Comparison of ENCODE assay signal across 24 mouse cellular contexts in genomic region chr7:130047293-130048034, GRCm38 (mm10).
DNase-seq lines count a peak whose midpoint lies in the region; ATAC-seq lines count a peak whose summit lies in the region.
"Had no signal": no experiment of that assay in that cellular context is flagged by ENCODE, and none has a peak within 500 bp of the region (broad histone marks: within the 10 kb centered on the region; RNA-seq: fewer than 3 reads in every experiment).

No protein-coding gene starts in this region.

- peaks cover 86% of the 10 kb centered on the region for H3K27me3 ChIP-seq in forebrain, embryonic 10.5 days (ENCODE audit: poor library complexity, severe bottlenecking)
- H3K27me3 ChIP-seq in forebrain, embryonic 13.5 days: peaks cover 20% of the 10 kb centered on the region; the same call in 1 of the 2 replicates
- H3K27me3 ChIP-seq in liver, embryonic 11.5 days (replicated peaks; ENCODE audit: control insufficient read depth, insufficient read depth, low read length): no peaks in the 10 kb centered on the region
- no peaks in the 10 kb centered on the region for H3K27me3 ChIP-seq in limb, embryonic 15.5 days
- H3K27me3 ChIP-seq: hindbrain, embryonic 15.5 days; megakaryocyte, embryonic 14.5 days; Patski had no signal

- H3K9me3 ChIP-seq in forebrain, embryonic 10.5 days: no peaks in the 10 kb centered on the region
- no peaks in the 10 kb centered on the region for H3K9me3 ChIP-seq in forebrain, embryonic 13.5 days (replicated peaks)
- no peaks in the 10 kb centered on the region for H3K9me3 ChIP-seq in liver, embryonic 11.5 days (ENCODE audit: control insufficient read depth, low read length)
- no peaks in the 10 kb centered on the region for H3K9me3 ChIP-seq in limb, embryonic 15.5 days
- H3K9me3 ChIP-seq: hindbrain, embryonic 15.5 days had no signal

- 44% methylated on average over 11 of the region's 11 CpGs for WGBS in forebrain, embryonic 10.5 days
- WGBS in forebrain, embryonic 13.5 days: 43% methylated on average over 11 of the region's 11 CpGs
- WGBS in liver, embryonic 11.5 days: 66% methylated on average over 11 of the region's 11 CpGs
- 58% methylated on average over 11 of the region's 11 CpGs for WGBS in limb, embryonic 15.5 days

- no peak for DNase-seq in forebrain, embryonic 10.5 days (ENCODE audit: extremely low spot score, low spot score)
- no peak for DNase-seq in liver, embryonic 11.5 days (ENCODE audit: low spot score)
- DNase-seq in liver: no peak
- DNase-seq in adrenal gland, postnatal 14 days: no peak
- DNase-seq in right cerebral cortex, adult 2 months (ENCODE audit: low spot score in 2 of 2): no peak
- DNase-seq: adrenal gland, postnatal 36 days; cerebellum, adult 11-12 months; cerebellum, postnatal 14 days; gastrocnemius, postnatal 25 days; heart, postnatal 14 days; layer of hippocampus, postnatal 36 days; thymus, postnatal 25 days had no signal

- no peak for ATAC-seq in forebrain, embryonic 13.5 days
- no peak for ATAC-seq in liver, embryonic 11.5 days (replicated peaks; ENCODE audit: low FRiP score)
- no peak; the same call in 1 of the 2 replicates for ATAC-seq in limb, embryonic 15.5 days (ENCODE audit: insufficient number of reproducible peaks, low FRiP score, low TSS enrichment, low read depth)
- peak; percentile 57 for ATAC-seq in megakaryocyte progenitor cell, adult 5-6 weeks (replicated peaks; ENCODE audit: poor library complexity)
- ATAC-seq: forebrain, embryonic 16.5 days; lung, postnatal 0 days; Patski had no signal

- H3K4me2 ChIP-seq in forebrain, embryonic 13.5 days: no peak overlapping the region
- H3K4me2 ChIP-seq in liver, embryonic 11.5 days: no peak overlapping the region
- H3K4me2 ChIP-seq in limb, embryonic 15.5 days: no peak overlapping the region
- H3K4me2 ChIP-seq: heart, embryonic 11.5 days; hindbrain, embryonic 15.5 days had no signal

- peak overlapping the region; percentile 31; the same call in 1 of the 2 replicates for H3K27ac ChIP-seq in forebrain, embryonic 10.5 days
- H3K27ac ChIP-seq in forebrain, embryonic 13.5 days: no peak overlapping the region
- H3K27ac ChIP-seq in liver, embryonic 11.5 days (ENCODE audit: low read depth, low read length): 0 out of 2 replicates have a peak overlapping the region, but pooled peaks have one; percentile 13
- 0 out of 2 replicates have a peak overlapping the region, but pooled peaks have one; percentile 22 for H3K27ac ChIP-seq in limb, embryonic 15.5 days
- H3K27ac ChIP-seq: hindbrain, embryonic 15.5 days; kidney, postnatal 0 days; layer of hippocampus, adult 2 months; stomach, postnatal 0 days had no signal

- H3K4me3 ChIP-seq in forebrain, embryonic 10.5 days: no peak overlapping the region
- H3K4me3 ChIP-seq in forebrain, embryonic 13.5 days: no peak overlapping the region
- H3K4me3 ChIP-seq in liver, embryonic 11.5 days (ENCODE audit: low read depth, low read length): no peak overlapping the region
- H3K4me3 ChIP-seq in limb, embryonic 15.5 days: no peak overlapping the region
- H3K4me3 ChIP-seq: hindbrain, embryonic 15.5 days; layer of hippocampus, adult 2 months; megakaryocyte, embryonic 14.5 days had no signal

- no peaks in the 10 kb centered on the region for H3K36me3 ChIP-seq in forebrain, embryonic 10.5 days (replicated peaks)
- no peaks in the 10 kb centered on the region for H3K36me3 ChIP-seq in forebrain, embryonic 13.5 days (ENCODE audit: poor library complexity, severe bottlenecking)
- no peaks in the 10 kb centered on the region for H3K36me3 ChIP-seq in liver, embryonic 11.5 days (ENCODE audit: control insufficient read depth, insufficient read depth, low read length)
- H3K36me3 ChIP-seq in limb, embryonic 15.5 days: no peaks in the 10 kb centered on the region
- H3K36me3 ChIP-seq: hindbrain, embryonic 15.5 days had no signal

- no peak overlapping the region for H3K9ac ChIP-seq in forebrain, embryonic 13.5 days
- no peak overlapping the region for H3K9ac ChIP-seq in liver, embryonic 11.5 days (ENCODE audit: low read depth, low read length)
- H3K9ac ChIP-seq in limb, embryonic 15.5 days: no peak overlapping the region
- H3K9ac ChIP-seq: hindbrain, embryonic 15.5 days had no signal

- peaks cover 64% of the 10 kb centered on the region for H3K4me1 ChIP-seq in forebrain, embryonic 10.5 days
- peaks cover 7% of the 10 kb centered on the region; the same call in 1 of the 2 replicates for H3K4me1 ChIP-seq in forebrain, embryonic 13.5 days
- H3K4me1 ChIP-seq in liver, embryonic 11.5 days (replicated peaks; ENCODE audit: control insufficient read depth, insufficient read depth, low read length): no peaks in the 10 kb centered on the region; the same call in 1 of the 2 replicates
- peaks cover 6% of the 10 kb centered on the region for H3K4me1 ChIP-seq in limb, embryonic 15.5 days
- H3K4me1 ChIP-seq: hindbrain, embryonic 15.5 days; megakaryocyte, embryonic 14.5 days had no signal
